Mouse (Mus musculus) liver, embryonic 14.5 days (tissue): ENCODE measurements at regions not wholly inside any gene's neighbourhood (a gene's known extent, or its start where the extent isn't known, plus 50 kb on each side); places are given as distances from the start of the nearest gene placed in this dataset.
A peak's percentile ranks its signal among the peaks of the same experiment; 100 is the strongest.
"Not testable (repeated sequence)": the region's sequence is repeated elsewhere in the genome, so short reads cannot be mapped to it uniquely, and the experiment has no call there.

Experiments
- ATAC-seq: fragments of 200-750 bp; cut with Nextera tagmentation; 2 replicates; pipeline ENCODE4 v1.8.0; 2017; ENCODE audit warnings: moderate number of reproducible peaks, mild to moderate bottlenecking, moderate library complexity; ENCODE audit not compliant: insufficient read depth
- DNase-seq, 3 experiments: peaks; one replicate each; pipeline ENCODE4 v3.0.0-alpha.2; 2012 to 2013; ENCODE audit warnings: low read depth in 3 of 3, low spot score in 3 of 3
- H3K27ac ChIP-seq: fragments of 300-500 bp; sonication (generic); 2 replicates; pipeline ENCODE4 v1.5.1; 2014; ENCODE audit warnings: moderate library complexity, mild to moderate bottlenecking, control low read depth, inconsistent platforms
- H3K27me3 ChIP-seq: fragments of 300-500 bp; sonication (generic); 2 replicates; pipeline ENCODE4 v1.6.1; 2014; ENCODE audit warnings: mild to moderate bottlenecking, low read length, moderate library complexity; ENCODE audit not compliant: control insufficient read depth, insufficient read depth
- H3K36me3 ChIP-seq: fragments of 300-500 bp; sonication (generic); replicated peaks from 2 replicates; pipeline ENCODE4 v1.6.1; 2014; ENCODE audit warnings: low read depth; ENCODE audit not compliant: control insufficient read depth, insufficient read depth
- H3K4me1 ChIP-seq, 2 experiments: fragments of 200-500 bp in 1 of 2; fragments of 300-500 bp in 1 of 2; sonication (generic) in 1 of 2; replicated peaks; 2 replicates each; pipeline ENCODE4 v1.6.1; 2012 to 2014; ENCODE audit warnings: antibody characterized with exemption in 1 of 2, inconsistent platforms in 1 of 2, low read length in 1 of 2; ENCODE audit not compliant: control insufficient read depth in 2 of 2, insufficient read depth in 2 of 2
- H3K4me2 ChIP-seq: fragments of 300-500 bp; sonication (generic); 2 replicates; pipeline ENCODE4 v1.6.1; 2014; ENCODE audit warnings: low read depth, mild to moderate bottlenecking, control low read depth, moderate library complexity
- H3K4me3 ChIP-seq, 2 experiments: fragments of 200-500 bp in 1 of 2; fragments of 300-500 bp in 1 of 2; sonication (generic) in 1 of 2; 2 replicates each; pipeline ENCODE4 v1.5.1; 2012 to 2014; ENCODE audit warnings: low read depth in 2 of 2, low read length in 2 of 2, mild to moderate bottlenecking in 2 of 2, control low read depth in 1 of 2, inconsistent platforms in 1 of 2, moderate library complexity in 1 of 2; ENCODE audit not compliant: insufficient read depth in 1 of 2
- H3K9ac ChIP-seq: fragments of 300-500 bp; sonication (generic); replicated peaks from 2 replicates; pipeline ENCODE4 v1.6.1; 2014; ENCODE audit warnings: mild to moderate bottlenecking, control low read depth, moderate library complexity
- H3K9me3 ChIP-seq: fragments of 300-500 bp; sonication (generic); 2 replicates; pipeline ENCODE4 v1.6.1; 2016; ENCODE audit warnings: low read length, mixed read lengths; ENCODE audit not compliant: control insufficient read depth
- CTCF ChIP-seq: IDR thresholded peaks from 2 replicates; pipeline ENCODE4 v1.5.1; 2016; ENCODE audit warnings: antibody characterized with exemption, low read depth, control low read depth
- EP300 ChIP-seq: IDR thresholded peaks from 2 replicates; pipeline ENCODE4 v1.6.1; 2016; ENCODE audit warnings: antibody characterized with exemption, low read depth
- WGBS: fragments of 180-500 bp; shearing (Covaris S2); extraction: QIAGEN DNeasy Blood & Tissue Kit; methylation state at CpG from one replicate; pipeline ENCODE4 v1.1.7; 2014; ENCODE audit not compliant: insufficient replicate concordance; 5-methylcytosine and 5-hydroxymethylcytosine counted together

GRCm38 (mm10) chr13:25609241-25609640 is 338.9 kb upstream of the Nrsn1 start:
- no peak overlapping the region for H3K4me2 ChIP-seq
- H3K27me3 ChIP-seq, result no peaks in the 10 kb centered on the region
- no peaks in the 10 kb centered on the region for H3K9me3 ChIP-seq
- no peak for DNase-seq
- H3K4me3 ChIP-seq, result no peak overlapping the region
- H3K36me3 ChIP-seq, result no peaks in the 10 kb centered on the region
- TF ChIP-seq CTCF (no peak), EP300 (no peak)
- no peak for ATAC-seq
- 64% methylated on average over 1 of the region's 1 CpGs for WGBS
- no peak overlapping the region for H3K27ac ChIP-seq
- no peak overlapping the region for H3K9ac ChIP-seq
- no peaks in the 10 kb centered on the region for H3K4me1 ChIP-seq

GRCm38 (mm10) chr13:25601351-25601750 is 331.0 kb upstream of the Nrsn1 start:
- DNase-seq, result not testable (repeated sequence)

GRCm38 (mm10) chr13:25594629-25595028 is 324.3 kb upstream of the Nrsn1 start:
- DNase-seq (no peak), ATAC-seq (no peak)
- H3K36me3 ChIP-seq, result no peaks in the 10 kb centered on the region
- no peaks in the 10 kb centered on the region for H3K9me3 ChIP-seq
- no peaks in the 10 kb centered on the region for H3K4me1 ChIP-seq
- WGBS, result 73% methylated on average over 3 of the region's 3 CpGs
- TF ChIP-seq CTCF (no peak), EP300 (no peak)
- H3K27me3 ChIP-seq, result no peaks in the 10 kb centered on the region
- H3K27ac ChIP-seq, result no peak overlapping the region
- H3K9ac ChIP-seq, result no peak overlapping the region
- no peak overlapping the region for H3K4me2 ChIP-seq
- H3K4me3 ChIP-seq, result no peak overlapping the region

More at GRCm38 (mm10) chr13:25601351-25601750, 331.0 kb upstream of the Nrsn1 start:
- not testable (repeated sequence) for H3K4me2 ChIP-seq, H3K27me3 ChIP-seq, H3K36me3 ChIP-seq, H3K9ac ChIP-seq, H3K4me3 ChIP-seq, H3K9me3 ChIP-seq, H3K27ac ChIP-seq, H3K4me1 ChIP-seq, ATAC-seq

GRCm38 (mm10) chr13:25570641-25571040 is 300.3 kb upstream of the Nrsn1 start:
- no peaks in the 10 kb centered on the region for H3K36me3 ChIP-seq
- no peaks in the 10 kb centered on the region for H3K27me3 ChIP-seq
- no peak overlapping the region for H3K4me3 ChIP-seq
- no peak for TF ChIP-seq CTCF
- TF ChIP-seq EP300, result no peak
- no peaks in the 10 kb centered on the region for H3K4me1 ChIP-seq
- no peak for DNase-seq
- H3K4me2 ChIP-seq, result no peak overlapping the region
- WGBS, result 54% methylated on average over 5 of the region's 5 CpGs
- no peaks in the 10 kb centered on the region for H3K9me3 ChIP-seq
- H3K27ac ChIP-seq, result no peak overlapping the region
- H3K9ac ChIP-seq, result no peak overlapping the region
- no peak for ATAC-seq

- Histone ChIP-seq H3K4me3 (no peak overlapping the region), H3K27me3 (no peaks in the 10 kb centered on the region), H3K36me3 (no peaks in the 10 kb centered on the region), H3K4me1 (no peaks in the 10 kb centered on the region), H3K9me3 (no peaks in the 10 kb centered on the region), H3K9ac (no peak overlapping the region), H3K4me2 (no peak overlapping the region), H3K27ac (no peak overlapping the region)
- whole genome bisulfite sequencing, result 3% methylated on average over 2 of the region's 2 CpGs
- ATAC-seq (no peak), DNase-seq (peak in 1 of 3 experiments; percentile 6)
- TF ChIP-seq EP300 (no peak), CTCF (peak; percentile 71)
Measured at GRCm38 (mm10) chr13:25562746-25563145, 292.4 kb upstream of the Nrsn1 start.

GRCm38 (mm10) chr13:25560339-25560738 is 290.0 kb upstream of the Nrsn1 start:
- H3K4me2 ChIP-seq, result no peak overlapping the region
- H3K27me3 ChIP-seq, result no peaks in the 10 kb centered on the region
- H3K27ac ChIP-seq, result no peak overlapping the region
- 15% methylated on average over 2 of the region's 2 CpGs for WGBS
- no peaks in the 10 kb centered on the region for H3K9me3 ChIP-seq
- no peaks in the 10 kb centered on the region for H3K4me1 ChIP-seq
- no peak for TF ChIP-seq CTCF
- TF ChIP-seq EP300, result no peak
- H3K4me3 ChIP-seq, result no peak overlapping the region
- no peak overlapping the region for H3K9ac ChIP-seq
- no peak for ATAC-seq
- H3K36me3 ChIP-seq, result no peaks in the 10 kb centered on the region
- DNase-seq, result no peak
